Mouse (Mus musculus): Measurements from ENCODE around the gene Atad2b. TPM values are rescaled to one million over a fixed set of nuclear protein-coding genes. Genes with fewer than 3 reads are reported as not detected.
"Not testable (repeated sequence)": the region's sequence is repeated elsewhere in the genome, so short reads cannot be mapped to it uniquely, and the experiment has no call there.

Gene Atad2b
- 12.1 and 17.0 TPM in 2 replicates for polyA plus RNA-seq (2015; fragmentation: Nextera tagmentation; extraction: Ambion mirVana)

- DNase-seq (ENCODE audit: low spot score) = peak; percentile 97
These were observed at the start of gene Atad2b for GRCm38 (mm10) chr12:4916994-4917804. Gene Atad2b (plus strand): TSS chr12:4917353.

GRCm38 (mm10) chr12:4868924-4869323 is 48.2 kb upstream of the Atad2b start:
- no peak for DNase-seq (ENCODE audit: low spot score)

DNA sequence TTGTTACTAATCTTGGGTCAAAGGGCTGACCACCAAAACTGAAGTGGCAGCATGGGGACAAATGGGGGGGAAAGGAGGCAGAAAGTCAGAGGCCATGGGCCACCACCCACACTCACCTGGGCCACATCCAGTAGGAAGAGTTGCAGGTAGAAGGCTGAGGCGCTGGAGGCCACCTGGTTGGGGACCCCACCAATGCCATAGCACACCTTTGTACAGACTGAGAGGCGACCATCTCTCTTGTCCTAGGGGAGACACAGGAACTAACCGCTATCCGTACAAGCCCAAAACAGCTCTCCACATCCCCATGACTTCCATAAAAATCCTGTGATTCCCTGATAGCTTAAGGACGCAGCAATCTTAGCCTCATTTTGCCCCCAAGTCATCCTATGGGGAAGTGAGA is 45.9 kb upstream of the Atad2b start:
- no peak for DNase-seq (ENCODE audit: low spot score)

DNA sequence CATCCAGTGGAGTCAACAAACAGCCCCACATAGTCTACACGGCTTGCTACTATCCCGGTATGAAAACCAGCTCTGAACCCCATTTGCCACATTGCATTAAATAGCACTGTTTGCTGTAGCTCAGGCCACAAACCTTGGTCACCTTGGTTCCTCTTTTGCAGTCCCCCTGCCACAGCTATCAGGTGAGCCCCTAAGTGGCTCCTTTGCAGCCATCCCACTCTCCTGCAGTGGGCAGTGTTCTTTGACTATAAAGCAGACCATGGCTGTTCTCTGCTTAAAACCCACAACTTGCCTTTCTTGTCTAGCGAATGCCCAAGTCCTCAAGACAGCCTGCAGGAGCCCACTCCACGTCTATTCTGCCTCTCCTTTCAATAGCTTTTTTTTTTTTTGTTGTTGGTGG is 44.9 kb upstream of the Atad2b start:
- no peak for DNase-seq (ENCODE audit: low spot score)

- no peak for DNase-seq (ENCODE audit: low spot score)
These were observed 44.1 kb upstream of the Atad2b start for GRCm38 (mm10) chr12:4872983-4873477.

GRCm38 (mm10) chr12:4873531-4873930 is 43.6 kb upstream of the Atad2b start:
- DNase-seq (ENCODE audit: low spot score) = no peak

DNA sequence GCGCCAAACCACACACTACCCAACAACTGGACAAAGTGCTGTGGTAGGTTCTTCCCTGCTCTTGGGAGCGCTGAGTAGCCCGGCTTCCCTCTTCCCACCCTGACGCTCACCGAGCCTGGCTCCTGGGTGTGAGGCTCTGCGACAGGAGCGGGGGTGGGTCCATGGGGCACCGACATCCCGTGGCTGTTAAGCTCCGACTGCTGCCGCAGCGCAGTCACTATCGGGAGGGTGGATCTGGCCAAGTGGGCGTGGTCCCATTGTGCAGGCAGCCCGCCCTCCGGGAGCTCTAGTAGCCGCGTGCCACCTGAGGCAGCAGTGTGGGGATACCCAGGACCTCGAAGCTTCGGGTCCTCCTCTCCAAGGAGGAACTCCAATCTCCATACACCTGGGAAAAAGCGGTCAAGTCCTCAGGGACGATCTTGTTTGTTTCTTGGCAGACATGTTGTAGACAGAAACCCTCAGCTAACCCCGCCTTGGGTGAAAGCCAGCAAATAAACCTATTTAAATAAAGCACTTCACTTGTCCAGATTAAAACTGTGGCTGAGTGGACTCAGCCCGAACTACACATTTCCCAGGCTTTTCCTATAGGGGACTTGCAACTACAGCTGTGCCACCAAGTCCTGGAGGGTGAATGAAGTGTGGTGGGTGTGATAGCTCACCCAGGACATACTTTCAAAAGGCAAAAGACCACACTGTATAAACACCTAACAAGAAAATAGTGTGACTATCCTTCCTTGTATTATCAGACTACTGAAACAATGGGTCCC is 42.8 kb upstream of the Atad2b start, which contains the start of gene Mfsd2b:
Gene Mfsd2b (minus strand): TSS at position 199 of the 767 bp plus-strand sequence.
- DNase-seq (ENCODE audit: low spot score) = peak; percentile 74

GRCm38 (mm10) chr12:4875623-4876022 is 41.5 kb upstream of the Atad2b start:
- no peak for DNase-seq (ENCODE audit: low spot score)

DNA sequence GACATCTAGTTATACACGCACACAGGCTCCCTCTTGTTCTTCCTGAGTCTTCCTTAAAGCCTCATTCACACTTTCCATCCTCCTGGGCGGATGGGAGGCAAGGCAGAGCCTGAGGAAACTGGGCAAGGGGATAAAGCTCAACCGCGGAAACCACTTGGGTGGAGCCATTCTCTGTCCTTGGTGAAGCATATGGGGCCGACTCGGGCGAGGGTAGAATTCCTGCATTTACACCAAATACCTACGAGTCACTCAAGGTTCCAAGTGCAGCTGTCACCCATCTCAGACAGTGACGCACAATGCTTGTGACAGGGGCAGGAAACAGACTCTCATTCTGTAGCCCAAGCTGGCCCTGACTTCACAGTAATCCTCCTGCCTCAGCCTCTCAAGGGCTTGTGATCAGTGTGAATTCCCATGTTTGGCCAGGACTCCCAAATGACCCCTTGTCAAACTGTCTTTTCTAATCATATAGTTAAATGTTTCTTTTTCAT is 38.8 kb upstream of the Atad2b start:
- DNase-seq (ENCODE audit: low spot score) = no peak

- no peak for DNase-seq (ENCODE audit: low spot score)
These were observed 38.1 kb upstream of the Atad2b start for GRCm38 (mm10) chr12:4879048-4879447.

DNA sequence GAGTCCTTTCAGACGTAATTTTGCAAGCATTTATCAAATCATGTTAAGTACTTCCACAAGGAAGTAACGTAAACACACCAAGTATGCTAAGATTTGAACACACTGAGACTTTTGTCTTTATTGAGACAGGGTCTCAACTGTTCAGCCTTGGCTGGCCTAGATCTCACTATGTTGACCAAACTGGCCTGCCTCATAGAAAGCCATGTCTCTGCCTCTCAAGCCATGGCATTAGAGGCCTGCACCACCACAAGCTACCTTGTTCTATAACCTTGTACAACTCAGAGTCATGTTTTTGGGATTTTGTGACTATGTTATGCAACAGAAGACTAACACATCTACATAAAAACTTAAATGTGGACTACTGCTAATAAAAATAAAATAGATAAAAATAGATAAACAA is 35.1 kb upstream of the Atad2b start:
- no peak for DNase-seq (ENCODE audit: low spot score)

GRCm38 (mm10) chr12:4885062-4885461 is 32.1 kb upstream of the Atad2b start:
- DNase-seq (ENCODE audit: low spot score) = no peak

DNA sequence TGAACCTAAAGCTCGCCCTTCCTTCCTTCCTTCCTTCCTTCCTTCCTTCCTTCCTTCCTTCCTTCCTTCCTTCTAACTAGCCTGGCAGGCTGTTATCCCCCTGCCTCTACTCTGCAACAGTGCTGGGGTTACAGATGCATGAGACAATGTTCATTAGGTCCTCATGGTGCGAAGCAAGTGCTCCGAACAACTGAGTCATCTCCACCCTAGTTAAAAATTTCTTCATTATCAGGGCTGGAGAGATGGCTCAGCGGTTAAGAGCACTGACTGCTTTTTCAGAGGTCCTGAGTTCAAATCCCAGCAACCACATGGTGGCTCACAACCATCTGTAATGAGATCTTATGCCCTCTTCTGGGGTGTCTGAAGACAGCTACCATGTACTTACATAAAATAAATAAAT is 30.6 kb upstream of the Atad2b start:
- DNase-seq (ENCODE audit: low spot score) = not testable (repeated sequence)

DNA sequence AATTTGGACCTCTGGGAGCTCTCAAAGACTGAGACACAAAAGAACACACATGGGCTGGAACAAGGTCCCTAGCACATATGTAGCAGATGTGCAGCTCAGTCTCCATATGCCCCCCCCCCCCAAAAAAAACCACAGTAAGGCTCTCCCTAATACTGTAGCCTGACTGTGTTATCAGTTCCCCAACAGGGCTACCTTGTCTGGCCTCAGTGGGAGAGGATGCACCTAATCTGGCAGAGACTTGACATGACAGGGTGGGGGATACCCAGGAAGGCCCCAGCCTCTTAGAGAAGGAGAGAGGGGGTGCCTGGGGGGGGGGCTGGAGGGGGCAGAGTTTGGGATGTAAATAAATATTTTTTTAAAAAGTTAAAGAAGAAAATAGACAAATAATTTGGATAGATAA is 28.4 kb upstream of the Atad2b start:
- no peak for DNase-seq (ENCODE audit: low spot score)

DNA sequence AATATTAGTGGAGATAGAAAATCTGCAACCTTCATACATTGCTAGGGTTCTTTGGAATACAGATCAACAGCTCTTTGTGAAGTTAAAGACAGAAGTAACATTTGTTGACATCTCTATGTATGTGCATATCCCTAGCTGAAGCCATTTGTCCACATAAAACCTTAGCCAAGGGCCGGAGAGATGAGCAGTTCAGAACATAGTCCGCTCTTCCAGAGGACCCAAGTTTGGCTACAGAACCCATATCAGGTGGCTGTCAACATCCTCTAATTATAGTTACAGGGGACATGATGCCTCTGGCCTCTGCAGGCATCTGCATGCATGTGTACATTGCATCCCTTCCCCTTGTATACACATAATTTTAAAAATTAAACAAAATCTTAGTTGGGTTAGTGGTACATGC is 27.9 kb upstream of the Atad2b start:
- DNase-seq (ENCODE audit: low spot score) = no peak

DNA sequence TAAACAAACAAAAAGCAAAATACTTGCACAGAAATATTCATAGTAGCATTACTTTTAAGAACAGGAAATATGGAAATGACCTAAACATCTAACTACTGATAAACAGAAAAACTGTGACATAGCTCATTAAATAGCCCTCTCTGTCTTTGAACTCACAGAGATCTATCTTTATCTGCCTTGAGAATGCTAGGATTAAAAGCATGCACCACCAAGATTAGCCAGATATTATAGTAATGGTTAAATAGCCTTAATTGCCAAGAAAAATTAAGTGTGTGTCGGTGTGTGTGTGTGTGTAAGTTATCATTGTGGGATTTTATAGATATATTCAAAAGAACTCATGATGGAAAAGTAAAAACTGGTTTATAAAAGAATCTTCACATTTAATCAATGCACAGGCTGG is 27.3 kb upstream of the Atad2b start:
- no peak for DNase-seq (ENCODE audit: low spot score)

- no peak for DNase-seq (ENCODE audit: low spot score)
These were observed 19.1 kb upstream of the Atad2b start for GRCm38 (mm10) chr12:4898024-4898423.

- DNase-seq (ENCODE audit: low spot score) = no peak
These were observed 11.2 kb upstream of the Atad2b start for GRCm38 (mm10) chr12:4905946-4906345.

DNA sequence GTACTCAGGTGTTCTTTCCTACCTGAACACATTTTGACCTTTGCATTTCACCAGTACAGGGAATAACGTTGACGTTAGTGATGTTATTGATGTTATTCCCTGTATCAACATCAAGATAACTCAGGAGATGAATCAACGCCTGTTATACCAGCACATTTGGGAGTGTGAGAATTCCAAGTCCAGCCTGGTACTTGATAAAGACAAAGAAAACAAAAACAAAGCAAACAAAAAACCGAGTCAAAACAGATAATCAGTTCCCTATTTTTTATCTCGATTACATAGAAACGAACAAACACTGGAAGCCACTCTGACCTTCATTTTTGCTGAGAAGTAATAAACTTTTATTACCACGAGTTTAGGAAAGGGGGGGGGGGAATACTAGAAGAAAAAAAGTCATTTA is 10.7 kb upstream of the Atad2b start:
- no peak for DNase-seq (ENCODE audit: low spot score)

- peak; percentile 96 for DNase-seq (ENCODE audit: low spot score)
These were observed 9.9 kb upstream of the Atad2b start, which contains the start of gene Ubxn2a for GRCm38 (mm10) chr12:4906951-4907906. Gene Ubxn2a (minus strand): TSS chr12:4907705.

- no peak for DNase-seq (ENCODE audit: low spot score)
These were observed 8.8 kb upstream of the Atad2b start for GRCm38 (mm10) chr12:4908391-4908790.
